Mouse (Mus musculus): Measurements from ENCODE around the gene Elf2.

The Elf2 gene

GRCm38 (mm10) chr3:51340552-51341267 is at the start of gene Elf2:
Gene Elf2, minus strand, starts transcription at chr3:51340663.
- DNase-seq: peak; percentile 84

DNA sequence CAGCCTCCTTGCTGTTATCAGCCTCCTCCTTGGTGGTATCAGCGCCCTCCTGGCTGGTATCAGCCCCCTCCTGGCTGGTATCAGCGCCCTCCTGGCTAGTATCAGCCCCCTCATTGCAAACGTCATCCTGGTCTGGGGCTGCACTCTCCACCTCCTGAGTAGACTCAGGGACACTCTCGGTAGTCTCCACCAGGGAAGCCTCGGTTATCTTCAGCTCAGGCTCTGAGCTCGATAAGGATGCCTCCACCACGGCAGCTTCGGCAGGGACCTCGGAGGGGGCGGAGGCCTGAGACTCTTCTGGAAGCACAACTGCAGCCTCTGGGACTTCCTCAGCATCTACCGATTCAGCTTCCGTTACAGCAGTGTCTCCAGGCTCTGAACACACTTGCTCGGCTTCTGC is 48.4 kb upstream of the Elf2 start:
- DNase-seq: no peak

GRCm38 (mm10) chr3:51387868-51388381 is 47.5 kb upstream of the Elf2 start:
- peak; percentile 79 for DNase-seq

DNA sequence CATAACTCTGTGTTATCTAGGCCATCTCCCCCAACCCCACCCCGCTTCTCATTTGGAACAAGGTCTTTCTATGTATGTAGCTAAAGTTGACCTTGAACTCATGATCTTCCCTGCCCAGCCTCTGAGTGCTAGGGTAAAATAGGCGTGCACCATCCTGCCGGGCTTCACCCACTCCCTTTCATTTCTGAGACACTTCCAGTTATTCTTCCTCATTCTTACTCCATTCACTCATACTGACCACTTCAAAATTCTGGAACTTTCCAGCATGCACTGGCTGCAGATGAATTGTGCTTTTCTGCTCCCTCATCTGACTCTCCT is 46.6 kb upstream of the Elf2 start:
- no peak for DNase-seq

- no peak for DNase-seq
These were observed 46.1 kb upstream of the Elf2 start for GRCm38 (mm10) chr3:51386441-51387133.

DNA sequence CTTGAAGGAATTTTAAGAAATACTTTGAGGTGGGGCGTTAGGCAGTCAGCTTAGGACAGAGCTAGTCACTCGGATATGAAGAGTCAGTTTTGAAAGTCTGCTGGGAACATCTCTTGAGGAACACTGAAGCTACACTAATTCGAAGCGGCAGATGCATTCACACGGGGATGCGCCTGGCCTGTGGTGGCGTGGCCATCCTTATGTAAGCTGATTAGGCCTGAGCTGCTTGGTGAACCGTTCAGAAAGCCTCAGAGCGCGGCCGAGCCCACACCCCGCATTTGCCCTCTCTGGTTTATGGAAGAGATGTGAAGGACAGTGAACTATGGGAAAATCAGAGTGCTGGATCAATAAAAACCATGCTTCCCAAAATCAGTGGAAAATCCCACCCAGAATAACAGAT is 42.9 kb upstream of the Elf2 start:
- DNase-seq: no peak

GRCm38 (mm10) chr3:51380660-51381014 is 40.2 kb upstream of the Elf2 start:
- DNase-seq: no peak

GRCm38 (mm10) chr3:51379786-51380659 is 39.6 kb upstream of the Elf2 start:
- DNase-seq: peak; percentile 72

GRCm38 (mm10) chr3:51378665-51378946 is 38.1 kb upstream of the Elf2 start:
- no peak for DNase-seq

- DNase-seq: peak; percentile 66
These were observed 37.6 kb upstream of the Elf2 start for GRCm38 (mm10) chr3:51377878-51378664.

- peak; percentile 77 for DNase-seq
These were observed 35.1 kb upstream of the Elf2 start for GRCm38 (mm10) chr3:51375307-51376265.

DNA sequence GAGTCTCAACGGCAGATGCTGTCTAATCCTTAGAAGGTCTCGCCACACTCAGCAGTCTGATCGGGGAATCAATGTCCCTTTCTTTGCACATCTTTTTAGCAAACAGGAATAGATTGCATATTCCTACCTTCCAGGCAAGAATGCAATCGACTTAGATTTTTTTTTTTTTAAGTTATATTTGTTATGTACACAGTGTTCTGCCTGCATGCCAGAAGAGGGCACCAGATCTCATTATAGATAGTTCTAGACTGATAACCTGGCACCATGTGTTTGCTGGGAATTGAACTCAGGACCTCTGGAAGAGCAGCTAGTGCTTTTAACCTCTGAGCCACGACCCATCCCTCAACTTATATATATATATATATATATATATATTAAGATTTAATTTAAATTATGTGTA is 33.1 kb upstream of the Elf2 start:
- no peak for DNase-seq

GRCm38 (mm10) chr3:51372883-51373282 is 32.4 kb upstream of the Elf2 start:
- DNase-seq: peak; percentile 44

DNA sequence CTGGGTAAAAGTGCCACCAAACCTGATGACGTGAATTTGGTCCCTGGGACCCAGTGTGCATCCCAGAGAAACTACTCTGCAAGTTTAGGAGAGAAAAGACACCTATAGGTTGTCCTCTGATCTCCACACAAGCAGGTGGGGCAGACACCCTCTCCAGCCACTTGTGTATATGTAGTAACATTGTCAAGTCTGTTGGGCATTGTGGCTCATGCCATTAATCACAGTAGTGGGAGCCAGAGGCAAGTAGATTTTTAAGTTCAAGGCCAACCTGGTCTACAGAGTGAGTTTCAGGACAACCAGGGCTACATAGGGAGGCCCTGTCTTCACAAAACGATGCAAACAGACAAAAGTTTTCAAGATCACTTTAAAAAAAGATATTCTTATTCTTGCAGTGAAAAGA is 31.4 kb upstream of the Elf2 start:
- DNase-seq: no peak

DNA sequence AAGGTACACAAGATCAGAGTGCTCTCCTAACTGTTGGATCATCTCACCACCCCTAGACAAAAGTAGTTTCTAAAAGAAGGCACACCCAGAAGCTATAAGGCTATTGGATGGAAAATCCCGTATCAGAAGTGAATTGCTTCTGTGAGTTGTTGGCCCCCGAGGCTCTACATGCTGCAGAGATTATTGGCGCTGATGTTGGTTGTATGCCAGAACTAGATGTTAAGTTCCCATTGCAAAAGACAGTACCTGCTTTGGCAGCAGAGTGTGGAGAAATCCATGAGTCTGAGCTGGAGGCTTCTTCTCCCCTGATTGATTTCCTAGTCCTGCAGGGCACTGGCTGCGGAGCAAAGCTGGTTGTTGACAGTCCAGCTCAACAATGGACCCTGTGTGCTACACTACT is 27.5 kb upstream of the Elf2 start:
- DNase-seq: no peak

- no peak for DNase-seq
These were observed 26.5 kb upstream of the Elf2 start for GRCm38 (mm10) chr3:51366926-51367325.

DNA sequence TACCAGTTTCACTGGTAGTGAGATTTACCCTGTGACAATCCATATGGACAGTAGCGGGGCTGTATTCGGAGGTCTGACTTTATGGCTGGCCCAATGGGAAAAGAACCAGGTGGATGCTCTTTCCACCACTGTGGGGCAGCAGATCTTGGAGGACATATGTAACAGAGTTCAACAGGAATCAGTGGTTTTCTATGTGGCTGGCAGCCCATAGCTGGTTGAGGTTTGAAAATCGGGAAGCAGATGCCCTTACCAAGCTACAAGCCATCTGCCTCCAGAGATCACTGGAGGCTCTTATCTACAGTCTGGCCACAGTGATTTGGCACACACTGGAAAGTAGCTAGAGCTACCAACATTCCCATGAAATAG is 25.0 kb upstream of the Elf2 start:
- DNase-seq: no peak

GRCm38 (mm10) chr3:51364703-51365516 is 24.4 kb upstream of the Elf2 start:
- peak; percentile 72 for DNase-seq

GRCm38 (mm10) chr3:51361066-51361465 is 20.6 kb upstream of the Elf2 start:
- no peak for DNase-seq

DNA sequence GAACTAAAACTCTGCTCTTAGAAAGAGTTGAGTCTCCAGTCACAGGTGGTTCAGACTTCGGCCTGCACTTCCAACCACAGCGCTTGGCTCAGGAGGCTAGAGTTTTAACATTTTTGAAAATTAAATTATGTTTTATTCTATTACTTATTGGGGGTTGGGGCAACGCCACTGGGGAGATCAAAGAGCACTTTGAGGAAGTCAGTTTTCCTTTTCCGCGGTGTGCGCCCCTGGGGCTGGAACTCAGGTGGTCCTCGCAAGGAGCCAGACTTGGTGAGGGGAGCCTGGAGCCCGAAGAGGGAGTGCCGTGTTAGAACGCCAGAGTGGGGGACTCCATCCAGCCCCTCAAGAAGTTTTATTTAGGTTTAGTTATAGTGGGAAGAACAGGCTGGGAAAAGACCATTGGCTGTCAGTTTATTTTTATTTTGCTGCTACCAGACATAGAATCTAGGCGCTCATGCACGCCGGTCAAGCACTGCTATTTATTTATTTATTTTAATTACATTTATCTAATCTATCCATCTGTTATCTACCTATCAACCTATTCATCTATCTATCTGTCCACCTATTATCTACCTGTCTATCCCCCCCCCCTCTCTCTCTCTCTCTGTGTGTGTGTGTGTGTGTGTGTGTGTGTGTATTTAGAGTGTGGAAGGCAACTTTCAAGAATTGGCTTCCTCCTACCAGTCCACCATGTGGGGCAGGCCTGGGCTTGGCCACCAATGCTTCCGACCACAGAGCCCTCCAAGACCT is 19.3 kb upstream of the Elf2 start:
- DNase-seq: no peak
